Mouse (Mus musculus) left cerebral cortex, postnatal 4 days (tissue): ENCODE measurements around the gene Smoc2. TPM values are rescaled to one million over a fixed set of nuclear protein-coding genes. Genes with fewer than 3 reads are reported as not detected.

Source experiments
- DNase-seq: peaks from one replicate; pipeline ENCODE4 v3.0.0-alpha.2; 2022
- intact Hi-C: fragments of 180-260 bp; cut with DNase I; formaldehyde crosslinking; loops from one replicate; pipeline ENCODE4 v1.15.1; 2025
- total RNA-seq, 2 experiments: library from RNA; stranded (reverse); gene quantifications; 2 replicates each; pipeline ENCODE4 v1.2.3; 2021

Gene Smoc2
- total RNA-seq, 2 experiments from 2014 or later = 3.6 to 4.1 TPM

GRCm38 (mm10) chr17:14343442-14343841 lies 64.1 kb downstream of the Smoc2 start:
- no peak for DNase-seq
- intact Hi-C loops = no loop called here

GRCm38 (mm10) chr17:14345556-14345955 lies 66.2 kb downstream of the Smoc2 start:
- intact Hi-C loops = no loop called here
- no peak for DNase-seq

- DNase-seq = no peak
- intact Hi-C loops = no loop called here
These were observed 67.6 kb downstream of the Smoc2 start for GRCm38 (mm10) chr17:14346891-14347290.

- no peak for DNase-seq
These were observed 69.9 kb downstream of the Smoc2 start for GRCm38 (mm10) chr17:14349086-14349814.

GRCm38 (mm10) chr17:14353219-14354079 lies 74.1 kb downstream of the Smoc2 start:
- intact Hi-C loops = no loop called here
- DNase-seq = no peak

More at GRCm38 (mm10) chr17:14349086-14349814, 69.9 kb downstream of the Smoc2 start:
- intact Hi-C loops = no loop called here

GRCm38 (mm10) chr17:14361511-14361910 lies 82.2 kb downstream of the Smoc2 start:
- intact Hi-C loops = no loop called here

GRCm38 (mm10) chr17:14370476-14370875 lies 91.2 kb downstream of the Smoc2 start:
- peak; percentile 48 for DNase-seq
- intact Hi-C loops = no loop called here

More at GRCm38 (mm10) chr17:14361511-14361910, 82.2 kb downstream of the Smoc2 start:
- DNase-seq = no peak

- DNase-seq = no peak
- intact Hi-C loops = no loop called here
These were observed 92.3 kb downstream of the Smoc2 start for GRCm38 (mm10) chr17:14371606-14372005.

GRCm38 (mm10) chr17:14372324-14373145 lies 93.2 kb downstream of the Smoc2 start:
- DNase-seq = peak; percentile 78
- intact Hi-C loops = no loop called here

GRCm38 (mm10) chr17:14378692-14379446 lies 99.6 kb downstream of the Smoc2 start:
- intact Hi-C loops = no loop called here
- DNase-seq = no peak

- no peak for DNase-seq
- intact Hi-C loops = no loop called here
These were observed 100.2 kb downstream of the Smoc2 start for GRCm38 (mm10) chr17:14379518-14379917.

- intact Hi-C loops = no loop called here
- no peak for DNase-seq
These were observed 100.7 kb downstream of the Smoc2 start for GRCm38 (mm10) chr17:14379966-14380365.

- DNase-seq = no peak
- intact Hi-C loops = no loop called here
These were observed 101.2 kb downstream of the Smoc2 start for GRCm38 (mm10) chr17:14380526-14380925.

- intact Hi-C loops = no loop called here
- no peak for DNase-seq
These were observed 102.2 kb downstream of the Smoc2 start for GRCm38 (mm10) chr17:14381482-14381881.

- intact Hi-C loops = no loop called here
- DNase-seq = no peak
These were observed 104.7 kb downstream of the Smoc2 start for GRCm38 (mm10) chr17:14383981-14384380.

GRCm38 (mm10) chr17:14384980-14385379 lies 105.7 kb downstream of the Smoc2 start:
- no peak for DNase-seq
- intact Hi-C loops = no loop called here

- no peak for DNase-seq
- intact Hi-C loops = no loop called here
These were observed 108.0 kb downstream of the Smoc2 start for GRCm38 (mm10) chr17:14387261-14387660.

GRCm38 (mm10) chr17:14392443-14392842 lies 113.1 kb downstream of the Smoc2 start:
- DNase-seq = no peak
- intact Hi-C loops = no loop called here

GRCm38 (mm10) chr17:14394861-14395260 lies 115.6 kb downstream of the Smoc2 start:
- no peak for DNase-seq
- intact Hi-C loops = no loop called here

GRCm38 (mm10) chr17:14397456-14397855 lies 118.2 kb downstream of the Smoc2 start:
- intact Hi-C loops = no loop called here
- DNase-seq = peak; percentile 62
